Mouse (Mus musculus) forebrain, embryonic 13.5 days (tissue): ENCODE measurements around the gene Rnf186. TPM values are rescaled to one million over a fixed set of nuclear protein-coding genes. Genes with fewer than 3 reads are reported as not detected.
A peak's percentile ranks its signal among the peaks of the same experiment; 100 is the strongest.
"Not testable (repeated sequence)": the region's sequence is repeated elsewhere in the genome, so short reads cannot be mapped to it uniquely, and the experiment has no call there.

ENCODE experiments used
- ATAC-seq: fragments of 200-750 bp; cut with Nextera tagmentation; 2 replicates; pipeline ENCODE4 v1.8.0; 2017
- H3K27ac ChIP-seq: fragments of 300-500 bp; sonication (generic); 2 replicates; pipeline ENCODE4 v1.5.1; 2015; ENCODE audit warnings: inconsistent platforms, mild to moderate bottlenecking, moderate library complexity
- H3K27me3 ChIP-seq: fragments of 300-500 bp; sonication (generic); 2 replicates; pipeline ENCODE4 v1.6.1; 2015; ENCODE audit warnings: mild to moderate bottlenecking, inconsistent platforms
- H3K36me3 ChIP-seq: fragments of 300-500 bp; sonication (generic); 2 replicates; pipeline ENCODE4 v1.6.1; 2015; ENCODE audit warnings: mild to moderate bottlenecking, inconsistent platforms; ENCODE audit not compliant: poor library complexity, severe bottlenecking
- H3K4me1 ChIP-seq: fragments of 300-500 bp; sonication (generic); 2 replicates; pipeline ENCODE4 v1.6.1; 2015; ENCODE audit warnings: inconsistent platforms
- H3K4me2 ChIP-seq: fragments of 300-500 bp; sonication (generic); 2 replicates; pipeline ENCODE4 v1.6.1; 2015; ENCODE audit warnings: inconsistent platforms, mild to moderate bottlenecking, moderate library complexity
- H3K4me3 ChIP-seq: fragments of 300-500 bp; sonication (generic); 2 replicates; pipeline ENCODE4 v1.5.1; 2015; ENCODE audit warnings: mild to moderate bottlenecking, inconsistent platforms
- H3K9ac ChIP-seq: fragments of 300-500 bp; sonication (generic); 2 replicates; pipeline ENCODE4 v1.6.1; 2015; ENCODE audit warnings: mild to moderate bottlenecking, inconsistent platforms
- H3K9me3 ChIP-seq: fragments of 300-500 bp; sonication (generic); replicated peaks from 2 replicates; pipeline ENCODE4 v1.6.1; 2016; ENCODE audit warnings: inconsistent platforms
- WGBS: fragments of 180-500 bp; shearing (Covaris S2); methylation state at CpG from one replicate; pipeline ENCODE4 v1.1.7; 2015; 5-methylcytosine and 5-hydroxymethylcytosine counted together
- polyA plus RNA-seq: library from polyadenylated mRNA; unstranded; fragments of >200 nt; fragmentation: Nextera tagmentation; extraction: Ambion mirVana; gene quantifications from 2 replicates; pipeline ENCODE4 v1.2.1, GENCODE M21; 2015

Rnf186 gene
- polyA plus RNA-seq, 1 experiment from 2014 or later = 0.57 TPM

DNA sequence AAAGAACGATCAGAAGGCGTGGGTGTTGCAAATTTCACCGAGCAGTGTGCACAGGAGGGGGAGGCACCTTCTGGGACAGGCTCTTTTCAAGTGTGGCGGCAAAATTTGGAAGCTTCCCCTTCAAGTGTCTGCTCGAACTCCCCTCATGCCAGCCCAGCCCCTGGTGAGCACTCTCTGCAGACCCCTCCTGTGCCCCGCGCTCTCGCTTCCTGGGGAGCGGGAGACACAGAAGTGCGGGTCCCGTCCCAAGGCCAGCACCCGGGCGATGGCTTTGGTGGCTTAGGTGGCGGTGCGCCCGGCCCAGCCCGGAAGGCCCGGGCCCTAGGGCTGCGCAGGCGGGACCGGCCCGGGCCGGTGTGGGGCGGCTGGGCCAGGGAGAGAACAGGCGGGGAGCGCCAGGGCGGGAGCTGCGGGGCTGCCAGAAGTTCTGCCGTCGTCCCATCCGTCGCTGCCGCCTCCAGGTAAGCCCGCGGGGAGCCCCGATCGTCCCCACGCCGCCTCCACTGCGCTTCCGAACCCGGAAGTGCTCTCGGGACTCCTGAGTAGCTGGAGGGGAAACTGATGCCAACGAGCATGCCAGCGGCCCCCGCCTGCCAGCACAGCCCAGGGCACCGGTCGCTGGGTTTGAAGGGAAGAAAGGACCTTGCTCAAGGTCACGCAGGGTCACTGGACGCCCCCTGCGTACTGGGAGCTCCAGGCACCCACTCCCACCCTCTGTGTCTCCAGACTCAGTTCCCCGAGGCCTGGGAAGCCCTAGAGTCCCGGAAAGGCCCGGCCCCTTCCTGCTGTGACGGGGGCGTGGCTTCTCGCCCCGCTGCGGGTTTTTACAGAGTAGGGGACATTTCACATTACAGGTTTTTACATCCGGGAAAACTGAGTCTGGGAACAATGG lies 6.2 kb downstream of the Rnf186 start, which contains the start of gene Tmco4:
Tmco4 (plus strand) TSS at position 62 of the 892 bp plus-strand sequence.
- Histone ChIP-seq H3K4me1 (peaks cover 19% of the 10 kb centered on the region), H3K27ac (no peak within 1 kb of the TSS), H3K4me3 (peak within 1 kb of the TSS; percentile 56), H3K4me2 (peak within 1 kb of the TSS; percentile 96), H3K27me3 (no peaks in the 10 kb centered on the region), H3K9ac (peak within 1 kb of the TSS; percentile 83), H3K36me3 (no peaks in the 10 kb centered on the region), H3K9me3 (no peaks in the 10 kb centered on the region)
- 3% methylated on average over 57 of the region's 60 CpGs for WGBS
- ATAC-seq = peak; percentile 77

DNA sequence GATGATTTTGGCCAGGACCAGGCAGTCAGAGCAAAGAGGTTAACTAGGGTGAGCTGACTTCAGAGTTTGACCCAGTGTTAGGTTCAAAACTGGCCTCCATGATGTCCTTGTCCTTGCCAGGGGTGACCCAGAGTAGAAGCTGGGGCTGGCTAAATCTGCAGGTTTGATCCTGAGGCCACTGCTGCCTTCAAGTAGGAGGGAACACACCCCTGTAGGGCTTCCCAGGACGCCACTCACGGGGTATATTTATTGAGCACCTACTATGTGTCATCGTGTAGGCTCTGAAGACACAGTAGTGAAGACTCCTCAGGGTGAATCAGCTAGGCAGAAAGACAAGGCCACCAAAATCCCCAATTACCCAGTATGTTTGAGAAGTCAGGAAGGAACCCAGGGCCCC lies 6.8 kb downstream of the Rnf186 start:
- Histone ChIP-seq H3K4me1 (peaks cover 19% of the 10 kb centered on the region), H3K9me3 (no peaks in the 10 kb centered on the region), H3K36me3 (no peaks in the 10 kb centered on the region), H3K4me2 (peak overlapping the region; percentile 96), H3K9ac (no peak overlapping the region), H3K27ac (no peak overlapping the region), H3K4me3 (peak overlapping the region; percentile 56), H3K27me3 (no peaks in the 10 kb centered on the region)
- peak; percentile 43 for ATAC-seq
- WGBS = 59% methylated on average over 3 of the region's 3 CpGs

DNA sequence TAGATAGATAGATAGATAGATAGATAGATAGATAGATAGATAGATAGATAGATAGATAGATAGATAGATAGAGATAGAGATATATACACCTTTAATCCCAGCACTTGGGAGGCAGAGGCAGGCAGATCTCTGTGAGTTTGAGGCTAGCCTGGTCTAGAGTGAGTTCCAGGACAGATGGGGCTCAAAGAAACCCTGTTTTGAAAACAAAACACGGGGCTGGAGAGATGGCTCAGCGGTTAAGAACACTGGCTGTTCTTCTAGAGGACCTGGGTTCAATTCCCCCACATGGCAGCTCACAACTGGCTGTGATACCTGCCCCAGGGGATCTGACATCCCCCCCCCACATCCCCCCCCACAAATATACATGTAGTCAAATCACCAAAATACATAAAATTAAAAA lies 7.6 kb downstream of the Rnf186 start:
- 74% methylated on average over 2 of the region's 2 CpGs for WGBS
- not testable (repeated sequence) for ATAC-seq

DNA sequence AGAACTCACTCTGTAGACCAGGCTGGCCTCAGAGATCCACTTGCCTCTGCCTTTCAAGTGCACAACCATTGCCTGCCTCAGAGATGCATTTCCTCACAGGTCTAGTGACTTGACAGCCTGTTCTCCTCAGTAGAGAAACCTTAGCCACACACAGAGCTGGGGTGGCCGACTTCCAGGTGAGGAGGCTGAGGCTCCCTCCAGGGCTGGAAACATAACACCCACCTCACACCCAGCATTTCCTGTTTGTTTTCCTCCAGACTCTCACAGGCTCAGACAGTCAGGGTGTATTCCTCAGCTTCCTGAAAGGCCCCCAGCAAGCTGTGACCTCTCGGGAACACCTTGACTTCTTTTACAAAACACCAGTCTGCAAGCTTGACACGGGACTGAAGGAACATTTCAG lies 8.3 kb downstream of the Rnf186 start:
- ATAC-seq = no peak
- no peak overlapping the region for H3K9ac ChIP-seq
- H3K27me3 ChIP-seq = no peaks in the 10 kb centered on the region
- H3K36me3 ChIP-seq = no peaks in the 10 kb centered on the region
- 83% methylated on average over 3 of the region's 3 CpGs for WGBS
- H3K4me2 ChIP-seq = no peak overlapping the region
- peaks cover 19% of the 10 kb centered on the region for H3K4me1 ChIP-seq
- H3K4me3 ChIP-seq = no peak overlapping the region
- no peak overlapping the region for H3K27ac ChIP-seq
- H3K9me3 ChIP-seq = no peaks in the 10 kb centered on the region

More for the DNA sequence above, 7.6 kb downstream of the Rnf186 start:
- not testable (repeated sequence) for H3K9me3 ChIP-seq, H3K27me3 ChIP-seq, H3K4me3 ChIP-seq, H3K27ac ChIP-seq, H3K36me3 ChIP-seq, H3K4me2 ChIP-seq, H3K9ac ChIP-seq
- H3K4me1 ChIP-seq = peaks cover 19% of the 10 kb centered on the region

DNA sequence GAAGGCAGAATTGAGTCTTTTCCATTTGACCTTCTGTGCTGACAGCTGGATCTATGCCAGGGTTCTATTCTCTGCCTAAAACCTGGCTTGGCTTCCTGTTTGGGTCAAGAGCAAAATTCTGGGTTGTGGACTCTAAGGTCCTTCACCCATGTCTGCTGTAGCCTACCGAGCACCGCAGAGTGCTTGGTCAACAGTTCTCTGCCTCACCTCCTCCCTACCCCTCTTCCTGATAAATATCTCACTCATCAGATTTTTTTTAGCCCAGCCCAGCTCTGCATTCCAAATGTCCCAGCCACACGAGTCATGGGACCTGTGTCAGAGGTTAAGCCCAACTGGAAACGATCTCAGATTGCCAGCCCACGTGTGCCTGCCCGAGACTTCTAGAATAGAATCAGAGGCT lies 9.1 kb downstream of the Rnf186 start:
- H3K27me3 ChIP-seq = no peaks in the 10 kb centered on the region
- no peak for ATAC-seq
- no peaks in the 10 kb centered on the region for H3K36me3 ChIP-seq
- no peak overlapping the region for H3K27ac ChIP-seq
- WGBS = 85% methylated on average over 6 of the region's 6 CpGs
- H3K9ac ChIP-seq = no peak overlapping the region
- H3K4me3 ChIP-seq = no peak overlapping the region
- peaks cover 22% of the 10 kb centered on the region for H3K4me1 ChIP-seq
- H3K4me2 ChIP-seq = no peak overlapping the region
- no peaks in the 10 kb centered on the region for H3K9me3 ChIP-seq

DNA sequence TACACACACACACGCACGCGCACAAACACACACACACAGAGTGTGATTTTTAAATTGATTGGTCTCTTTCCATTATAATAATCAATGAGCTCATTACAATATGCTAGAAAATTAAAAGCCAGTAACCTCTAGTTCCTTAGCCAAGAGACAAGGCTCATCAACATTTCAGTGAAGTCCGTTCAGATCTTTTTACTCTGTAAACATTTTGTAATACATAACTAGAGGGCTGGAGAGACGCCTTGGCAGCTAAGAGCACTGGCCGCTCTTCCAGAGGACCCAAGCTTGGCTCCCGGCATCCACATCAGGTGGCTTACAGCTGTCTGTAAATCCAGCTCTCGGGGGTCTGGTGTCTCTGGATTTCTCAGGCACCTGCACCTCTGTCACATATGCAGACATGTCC lies 13.1 kb downstream of the Rnf186 start:
- Histone ChIP-seq H3K27me3 (no peaks in the 10 kb centered on the region), H3K27ac (no peak overlapping the region), H3K4me2 (no peak overlapping the region), H3K9ac (no peak overlapping the region), H3K36me3 (no peaks in the 10 kb centered on the region), H3K4me3 (no peak overlapping the region), H3K9me3 (no peaks in the 10 kb centered on the region), H3K4me1 (0 out of 2 replicates have a peak, but pooled peaks cover 3% of the 10 kb centered on the region)
- WGBS = 90% methylated on average over 8 of the region's 8 CpGs
- no peak for ATAC-seq

DNA sequence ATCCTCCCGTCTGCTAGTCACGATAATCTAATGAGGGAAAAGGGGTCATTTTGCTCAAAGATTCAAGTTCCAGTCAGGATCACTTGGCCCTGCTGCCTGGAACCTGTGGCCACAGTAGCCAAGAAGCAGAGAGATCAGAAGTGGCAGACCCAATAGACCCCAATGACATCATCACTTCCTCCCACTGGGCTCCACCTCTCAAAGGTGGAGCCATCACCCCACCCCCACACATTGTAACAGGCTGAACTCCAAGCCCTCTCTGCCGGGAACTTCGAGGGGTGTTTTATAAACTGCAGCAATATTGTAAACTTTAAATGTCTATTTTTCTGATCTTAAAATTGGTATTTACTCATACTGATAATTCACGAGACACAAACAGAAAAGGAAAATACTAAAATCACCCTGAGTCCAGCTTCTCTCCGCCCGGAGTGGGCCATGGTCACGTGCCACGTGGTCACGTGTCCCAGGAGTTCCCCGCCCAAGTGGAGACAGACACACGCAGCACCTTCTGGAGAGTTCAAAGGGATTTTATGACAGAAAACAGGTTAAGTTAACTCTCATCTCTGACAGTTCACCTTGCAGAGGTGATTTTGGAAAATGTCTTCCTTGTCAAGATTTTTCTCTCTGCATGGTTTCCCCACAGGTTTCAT lies 14.0 kb downstream of the Rnf186 start:
- H3K27me3 ChIP-seq = no peaks in the 10 kb centered on the region
- H3K4me2 ChIP-seq = 0 out of 2 replicates have a peak overlapping the region, but pooled peaks have one; percentile 7
- no peaks in the 10 kb centered on the region for H3K36me3 ChIP-seq
- H3K4me1 ChIP-seq = 0 out of 2 replicates have a peak, but pooled peaks cover 3% of the 10 kb centered on the region
- H3K9me3 ChIP-seq = no peaks in the 10 kb centered on the region
- H3K4me3 ChIP-seq = no peak overlapping the region
- no peak overlapping the region for H3K9ac ChIP-seq
- no peak overlapping the region for H3K27ac ChIP-seq
- no peak for ATAC-seq
- WGBS = 21% methylated on average over 12 of the region's 12 CpGs

DNA sequence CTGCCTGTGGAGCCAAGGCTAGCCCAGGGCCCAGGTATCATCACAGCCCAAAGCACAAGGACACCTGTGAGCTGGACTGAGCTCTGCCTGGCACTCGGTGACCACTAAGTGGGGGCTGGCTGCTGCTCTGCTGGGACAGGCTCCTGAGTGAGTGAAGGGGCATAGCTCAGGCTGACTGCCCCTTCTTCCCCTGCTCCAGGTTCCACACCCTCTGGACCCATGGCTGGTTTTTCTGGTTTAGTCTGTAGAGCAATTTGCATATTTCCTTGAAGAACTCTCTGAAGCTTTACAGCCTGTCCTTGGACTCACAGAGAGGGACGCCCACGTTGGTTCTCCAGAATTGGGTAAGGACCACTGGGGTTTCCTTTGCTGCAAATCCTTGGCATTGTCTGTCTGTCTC lies 16.5 kb downstream of the Rnf186 start:
- Histone ChIP-seq H3K9ac (no peak overlapping the region), H3K36me3 (no peaks in the 10 kb centered on the region), H3K4me2 (no peak overlapping the region), H3K4me1 (0 out of 2 replicates have a peak, but pooled peaks cover 3% of the 10 kb centered on the region), H3K27me3 (no peaks in the 10 kb centered on the region), H3K4me3 (no peak overlapping the region), H3K27ac (no peak overlapping the region), H3K9me3 (no peaks in the 10 kb centered on the region)
- no peak for ATAC-seq
- WGBS = 74% methylated on average over 3 of the region's 3 CpGs

DNA sequence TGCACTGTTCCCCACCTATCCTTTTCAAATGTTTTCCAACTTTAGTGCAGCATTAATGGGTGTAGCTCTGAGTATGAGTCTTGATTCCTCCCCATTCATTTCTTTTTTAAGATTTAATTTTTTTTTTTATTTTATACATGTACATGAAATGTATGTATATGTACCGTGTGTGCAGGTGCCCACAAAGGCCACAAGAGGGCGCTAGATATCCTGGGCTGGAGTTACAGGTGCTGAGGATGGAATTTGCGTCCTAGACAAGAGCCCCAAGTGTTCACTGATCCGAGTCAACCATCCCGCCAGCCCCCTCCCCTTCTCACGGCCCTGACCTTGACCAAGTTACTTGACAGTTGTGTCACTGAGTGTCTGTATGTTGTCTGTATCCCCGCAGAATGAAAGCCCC lies 17.8 kb downstream of the Rnf186 start:
- H3K4me3 ChIP-seq = no peak overlapping the region
- H3K27ac ChIP-seq = no peak overlapping the region
- H3K4me2 ChIP-seq = no peak overlapping the region
- H3K36me3 ChIP-seq = no peaks in the 10 kb centered on the region
- no peak for ATAC-seq
- 76% methylated on average over 7 of the region's 7 CpGs for WGBS
- no peaks in the 10 kb centered on the region for H3K9me3 ChIP-seq
- 0 out of 2 replicates have a peak, but pooled peaks cover 3% of the 10 kb centered on the region for H3K4me1 ChIP-seq
- H3K9ac ChIP-seq = no peak overlapping the region
- no peaks in the 10 kb centered on the region for H3K27me3 ChIP-seq

DNA sequence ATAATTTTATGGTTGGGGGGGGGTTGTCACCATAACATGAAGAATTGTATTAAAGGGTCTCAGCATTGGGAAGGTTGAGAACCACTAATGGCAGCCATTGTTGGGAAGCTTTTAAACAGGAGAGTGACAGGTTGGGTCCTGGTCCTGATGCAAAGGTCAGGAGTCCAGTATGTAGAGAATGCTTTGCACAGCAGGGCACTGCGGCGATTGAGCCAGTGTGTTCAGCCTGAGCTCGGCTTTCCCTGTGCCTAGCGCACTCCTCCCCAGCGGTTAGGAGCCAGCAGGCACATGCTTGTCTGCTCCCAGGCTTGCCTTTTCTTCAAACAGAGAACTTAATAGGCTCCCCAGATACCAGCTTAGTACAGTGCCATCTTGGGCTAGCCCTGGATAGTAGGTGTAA lies 19.4 kb downstream of the Rnf186 start:
- no peaks in the 10 kb centered on the region for H3K4me1 ChIP-seq
- WGBS = 33% methylated on average over 5 of the region's 5 CpGs
- H3K9ac ChIP-seq = no peak overlapping the region
- no peak overlapping the region for H3K4me3 ChIP-seq
- H3K9me3 ChIP-seq = no peaks in the 10 kb centered on the region
- H3K36me3 ChIP-seq = no peaks in the 10 kb centered on the region
- H3K4me2 ChIP-seq = no peak overlapping the region
- no peak overlapping the region for H3K27ac ChIP-seq
- ATAC-seq = no peak
- H3K27me3 ChIP-seq = no peaks in the 10 kb centered on the region

DNA sequence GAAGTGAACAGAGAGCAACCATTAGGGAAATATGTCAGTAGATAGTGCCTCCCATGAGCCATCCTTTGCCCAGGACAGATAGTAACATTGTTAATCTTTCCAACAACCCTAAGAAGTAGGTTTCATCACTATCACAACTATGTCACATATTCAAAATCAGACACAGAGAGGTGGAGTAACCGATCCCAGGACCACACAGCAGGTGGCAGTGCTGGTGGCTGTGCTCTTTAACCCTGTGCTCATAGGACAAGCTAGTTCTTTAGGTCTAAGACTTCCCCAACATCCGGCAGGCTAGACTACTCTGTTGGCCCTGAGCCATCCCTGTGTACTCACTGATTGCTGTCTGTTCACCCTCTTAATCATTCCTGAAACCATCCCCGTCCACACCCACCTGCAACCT lies 27.5 kb downstream of the Rnf186 start:
- H3K4me2 ChIP-seq = no peak overlapping the region
- no peak overlapping the region for H3K9ac ChIP-seq
- H3K4me1 ChIP-seq = no peaks in the 10 kb centered on the region
- H3K27ac ChIP-seq = no peak overlapping the region
- H3K27me3 ChIP-seq = no peaks in the 10 kb centered on the region; the same call in 1 of the 2 replicates
- ATAC-seq = no peak
- no peaks in the 10 kb centered on the region for H3K9me3 ChIP-seq
- H3K4me3 ChIP-seq = no peak overlapping the region
- H3K36me3 ChIP-seq = no peaks in the 10 kb centered on the region
- 82% methylated on average over 3 of the region's 3 CpGs for WGBS

DNA sequence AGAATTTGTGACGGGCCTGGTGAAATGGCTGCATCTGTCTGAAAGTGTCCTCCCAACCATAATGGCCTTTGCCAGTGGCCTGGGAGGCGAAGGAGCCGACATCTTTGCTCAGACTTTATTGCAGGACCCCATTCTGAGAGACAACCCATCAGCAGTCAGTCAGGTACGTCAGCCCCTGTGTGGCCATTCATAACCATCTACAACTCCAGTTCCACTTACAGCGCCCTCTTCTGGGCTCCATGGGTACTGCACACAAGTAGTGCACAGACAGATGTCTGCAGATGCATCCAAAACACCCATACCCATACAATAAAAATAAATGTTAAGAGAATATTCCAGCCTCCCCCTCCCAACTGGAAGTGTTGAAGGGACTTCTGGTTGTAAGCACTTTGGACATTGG lies 29.5 kb downstream of the Rnf186 start:
- Histone ChIP-seq H3K9ac (no peak overlapping the region), H3K9me3 (no peaks in the 10 kb centered on the region), H3K27me3 (no peaks in the 10 kb centered on the region; the same call in 1 of the 2 replicates), H3K36me3 (no peaks in the 10 kb centered on the region), H3K27ac (no peak overlapping the region), H3K4me1 (peaks cover 6% of the 10 kb centered on the region; the same call in 1 of the 2 replicates), H3K4me2 (no peak overlapping the region), H3K4me3 (no peak overlapping the region)
- WGBS = 76% methylated on average over 5 of the region's 5 CpGs
- ATAC-seq = no peak
